Mouse (Mus musculus): ENCODE measurements around the gene Gsap.
"Not testable (repeated sequence)": the region's sequence is repeated elsewhere in the genome, so short reads cannot be mapped to it uniquely, and the experiment has no call there.

Gsap gene

DNA sequence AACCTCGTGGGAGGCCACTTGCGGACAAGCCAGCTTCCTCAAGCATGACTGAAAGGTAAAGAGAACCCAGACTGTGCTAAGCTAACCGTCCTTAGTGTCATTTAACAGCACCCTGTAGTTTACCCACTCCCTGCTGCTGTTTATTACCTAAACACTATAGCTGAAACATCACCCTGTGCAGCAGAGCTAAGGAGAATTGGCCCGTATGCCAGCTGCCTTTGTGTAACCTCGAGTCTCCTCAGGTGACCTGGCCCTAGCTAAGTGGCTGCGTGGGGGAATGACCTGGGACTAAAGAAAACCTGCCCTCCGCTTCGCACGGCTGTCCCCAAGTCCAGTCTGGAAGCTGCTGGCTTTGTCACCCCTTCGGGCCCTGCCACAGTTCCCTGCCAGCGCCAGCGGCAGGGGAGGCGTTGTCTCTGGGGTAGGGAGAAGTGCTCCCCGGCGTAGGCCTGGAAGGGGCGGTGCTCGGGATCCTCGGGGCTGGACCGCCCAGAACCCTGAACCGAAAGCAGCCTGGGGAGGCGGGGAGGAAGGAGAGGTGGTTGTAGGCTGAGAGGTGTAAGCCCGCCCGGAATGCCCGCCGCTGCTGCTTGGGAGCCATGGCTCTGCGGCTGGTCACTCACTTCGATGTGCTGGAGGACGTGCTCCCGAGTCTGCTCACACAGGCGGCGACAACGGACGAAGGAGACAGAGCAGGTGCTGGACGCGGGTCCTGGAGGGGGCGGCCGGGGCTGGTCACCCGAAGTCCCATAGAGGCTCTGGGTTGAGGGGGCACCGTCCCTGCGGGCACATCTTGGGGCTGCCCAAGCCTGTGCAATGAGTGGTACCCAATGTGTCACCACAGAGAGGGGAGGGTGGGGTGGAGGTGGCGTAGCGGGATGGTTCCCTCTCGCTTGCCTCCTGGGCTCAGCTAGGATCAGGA, at the start of gene Gsap:
Gsap (plus strand) TSS at position 492 of the 922 bp plus-strand sequence.
- peak; percentile 77 for DNase-seq

DNA sequence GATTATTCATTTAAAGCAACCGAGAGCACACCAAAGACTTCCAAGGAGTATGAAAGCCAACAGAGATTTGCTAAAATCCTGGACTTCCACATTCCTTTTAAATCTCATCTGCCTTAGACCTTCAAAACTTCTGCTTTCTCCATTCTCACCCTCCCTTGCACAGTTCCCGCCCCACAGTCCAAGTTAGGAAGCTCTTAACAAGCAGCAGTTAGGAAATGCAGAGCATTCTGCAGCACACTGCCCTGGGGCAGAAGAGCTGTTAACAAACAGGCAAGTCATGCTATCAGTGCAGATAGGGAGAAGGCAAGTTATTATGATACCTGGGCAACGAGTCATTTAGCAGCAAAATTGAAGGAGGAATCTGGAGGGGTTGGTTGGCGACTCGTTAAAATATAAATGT, 49.5 kb upstream of the Gsap start:
- DNase-seq: no peak

DNA sequence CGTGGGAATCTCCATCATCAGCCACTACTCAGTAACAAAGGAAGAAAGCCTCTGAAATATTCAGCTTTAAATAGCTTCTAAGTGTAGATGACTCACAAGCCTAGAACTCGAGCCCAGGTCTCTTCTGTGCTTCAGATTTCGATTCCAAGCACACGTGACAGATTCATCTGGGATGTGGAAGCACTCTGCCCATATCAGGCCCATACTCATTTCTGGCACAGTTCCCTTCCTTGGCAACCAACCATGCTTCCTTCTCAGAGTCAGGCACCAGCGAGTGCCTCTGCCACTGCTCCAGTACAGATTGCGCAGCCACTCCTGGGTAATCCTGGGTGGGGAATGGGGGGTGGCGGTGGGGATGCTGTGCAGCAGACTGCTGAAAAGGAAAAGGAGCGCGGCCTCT, 46.5 kb upstream of the Gsap start:
- DNase-seq: peak; percentile 38

DNA sequence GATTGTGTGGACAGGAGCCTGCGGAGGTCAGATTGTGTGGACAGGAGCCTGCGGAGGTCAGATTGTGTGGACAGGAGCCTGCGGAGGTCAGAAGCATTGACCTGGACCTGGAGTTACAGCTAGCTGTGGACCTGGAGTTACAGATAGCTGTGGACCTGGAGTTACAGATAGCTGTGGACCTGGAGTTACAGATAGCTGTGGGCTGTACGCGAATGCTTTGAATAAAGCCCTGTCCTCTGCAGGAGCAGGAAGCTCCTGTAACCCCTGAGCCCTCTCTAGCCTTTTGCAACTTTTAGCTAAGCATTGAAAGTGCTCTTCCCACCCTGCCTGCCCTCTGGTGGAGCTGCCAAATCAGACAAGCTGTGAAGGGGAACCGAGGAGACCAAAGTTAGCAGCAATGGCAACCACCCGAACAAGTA, 44.9 kb upstream of the Gsap start:
- peak; percentile 20 for DNase-seq

DNA sequence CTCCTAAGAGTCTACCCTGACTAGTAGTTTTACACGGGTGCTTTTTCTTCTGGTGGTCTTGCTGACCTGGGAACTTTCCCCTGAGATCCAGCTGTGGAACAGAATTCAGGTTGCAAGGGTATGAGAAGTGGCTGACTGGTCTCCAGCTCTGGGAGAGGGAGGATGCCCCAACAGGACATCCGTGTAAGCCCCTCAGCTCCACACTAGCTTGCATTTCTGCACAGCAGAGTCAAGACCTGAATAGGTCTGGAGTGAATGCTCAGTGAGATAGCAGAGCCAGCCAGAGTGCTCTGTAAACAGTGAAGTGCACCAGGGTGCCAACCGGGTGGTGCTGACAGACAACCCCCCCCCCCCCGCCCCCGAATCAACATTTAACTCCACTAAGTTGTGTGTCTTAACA, 44.4 kb upstream of the Gsap start:
- no peak for DNase-seq

DNA sequence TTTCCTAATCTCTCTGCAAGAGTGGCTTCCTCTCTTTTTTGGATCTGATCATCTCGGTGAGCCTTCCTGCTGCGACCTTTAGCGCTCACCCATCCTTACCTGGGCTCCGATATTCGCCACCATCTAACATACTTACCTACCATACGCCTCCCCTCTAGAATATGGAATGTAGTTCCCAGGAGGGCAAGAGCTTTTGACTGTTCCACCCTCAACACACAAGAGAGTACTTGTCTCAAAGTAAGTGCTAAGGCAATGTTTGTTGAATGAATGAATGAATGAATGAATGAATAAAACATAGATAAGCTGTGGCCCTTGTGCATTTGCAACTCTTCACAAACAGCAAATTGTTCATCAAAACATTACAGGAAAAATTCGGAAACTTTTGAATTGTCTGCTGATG, 43.0 kb upstream of the Gsap start:
- DNase-seq: no peak

DNA sequence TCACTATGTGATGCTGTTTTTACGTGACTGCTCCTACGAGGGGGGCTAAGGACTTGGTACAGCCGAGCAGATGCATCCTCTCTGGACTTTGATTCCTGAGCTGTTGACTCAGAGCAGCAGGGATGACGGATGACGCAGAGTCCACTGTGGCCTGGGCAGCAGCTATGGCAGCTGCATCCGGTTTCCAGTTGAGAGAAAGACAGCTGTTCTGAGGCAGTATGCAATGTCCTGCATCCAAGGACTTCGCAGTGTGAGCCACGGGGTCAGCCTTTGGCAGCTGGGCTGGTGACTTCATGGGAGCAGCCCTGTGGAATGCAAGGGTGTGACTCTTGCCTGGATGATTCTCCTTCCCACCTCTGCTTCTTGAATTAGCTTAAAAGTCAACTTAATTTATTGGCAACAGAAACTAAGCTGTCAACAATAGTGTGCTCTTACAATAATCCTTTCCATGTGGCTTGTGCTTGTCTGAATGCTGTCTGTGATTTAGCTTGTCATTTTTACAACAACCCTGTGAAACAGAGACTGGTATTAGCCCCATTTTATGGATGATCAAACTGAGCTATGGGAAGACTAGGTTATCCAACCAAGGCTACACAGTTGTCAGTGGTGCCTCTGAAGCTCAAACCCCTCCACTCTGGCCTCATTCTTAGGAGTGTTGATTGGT, 41.4 kb upstream of the Gsap start:
- peak; percentile 52 for DNase-seq

DNA sequence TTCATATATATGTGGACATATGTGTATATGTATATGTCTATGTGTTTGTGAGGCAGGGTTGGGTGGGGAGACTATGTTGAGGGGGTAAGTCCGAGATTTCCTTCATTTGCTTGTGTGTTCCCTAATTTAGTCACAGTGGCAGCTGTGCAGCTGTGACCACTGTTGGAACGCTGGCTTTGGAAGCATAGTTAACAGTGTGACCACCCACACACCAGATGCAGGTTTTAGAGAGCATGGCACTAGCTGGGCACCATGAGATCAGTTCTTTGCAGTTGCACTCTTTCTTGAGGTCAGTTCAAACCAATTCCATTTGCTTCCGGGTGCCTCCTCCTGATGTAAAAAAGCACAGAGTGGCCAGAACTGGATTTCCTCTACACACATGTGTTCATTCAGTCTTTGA, 37.7 kb upstream of the Gsap start:
- DNase-seq: no peak

DNA sequence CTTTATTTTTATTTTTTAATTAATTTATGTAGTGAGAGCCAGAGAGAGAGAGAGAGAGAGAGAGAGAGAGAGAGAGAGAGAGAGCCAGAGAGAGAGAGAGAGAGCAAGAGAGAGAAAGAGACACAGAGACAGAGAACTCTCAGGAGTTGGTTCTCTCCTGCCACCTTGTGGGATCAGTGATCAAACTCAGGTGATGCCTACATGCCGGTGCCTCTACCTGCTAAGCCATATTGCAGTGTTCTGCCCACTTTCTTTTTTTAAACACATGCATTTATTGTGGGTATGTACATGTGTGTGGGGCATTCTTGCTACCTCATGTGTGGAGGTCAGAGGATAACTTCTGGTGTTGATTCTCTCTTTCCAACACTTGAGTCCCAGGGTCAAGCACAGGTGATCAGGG, 32.4 kb upstream of the Gsap start:
- no peak for DNase-seq

DNA sequence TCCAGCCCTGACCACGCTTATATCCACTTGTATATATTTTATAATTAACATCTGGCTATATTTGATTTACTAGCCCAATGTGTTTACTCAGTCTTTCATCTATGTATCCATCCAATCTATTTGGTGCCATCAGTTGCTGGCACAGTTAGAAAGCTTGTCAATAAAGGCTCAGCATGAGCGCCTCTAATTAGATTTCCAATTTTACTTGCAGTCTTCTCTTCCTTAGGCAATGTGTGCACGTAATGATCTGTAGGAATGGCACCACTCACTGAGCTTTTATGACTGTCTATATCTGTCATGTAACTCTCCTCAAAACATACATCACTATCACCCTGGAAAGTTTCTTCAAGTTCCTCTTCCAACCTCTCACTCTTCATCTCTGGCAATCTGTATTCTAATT, 29.3 kb upstream of the Gsap start:
- no peak for DNase-seq

DNA sequence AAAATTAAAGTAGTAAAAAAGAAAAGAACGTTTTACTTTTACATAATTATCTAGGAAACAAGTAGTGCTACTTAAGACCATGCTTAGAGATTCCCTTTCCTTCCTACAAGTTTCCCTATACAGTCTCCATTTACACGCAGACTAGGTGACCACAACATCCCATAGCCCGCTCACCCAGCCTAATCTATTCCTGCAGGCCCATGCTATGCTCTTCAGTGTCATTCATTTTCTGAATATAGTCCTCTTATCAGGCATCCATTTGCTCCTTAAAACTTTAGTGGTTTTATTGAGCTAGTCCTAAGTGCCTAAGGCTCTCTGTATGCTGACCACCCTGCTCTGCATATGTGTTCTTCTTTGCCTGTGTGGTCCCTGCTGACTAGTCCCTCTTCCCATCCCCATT, 26.5 kb upstream of the Gsap start:
- no peak for DNase-seq

DNA sequence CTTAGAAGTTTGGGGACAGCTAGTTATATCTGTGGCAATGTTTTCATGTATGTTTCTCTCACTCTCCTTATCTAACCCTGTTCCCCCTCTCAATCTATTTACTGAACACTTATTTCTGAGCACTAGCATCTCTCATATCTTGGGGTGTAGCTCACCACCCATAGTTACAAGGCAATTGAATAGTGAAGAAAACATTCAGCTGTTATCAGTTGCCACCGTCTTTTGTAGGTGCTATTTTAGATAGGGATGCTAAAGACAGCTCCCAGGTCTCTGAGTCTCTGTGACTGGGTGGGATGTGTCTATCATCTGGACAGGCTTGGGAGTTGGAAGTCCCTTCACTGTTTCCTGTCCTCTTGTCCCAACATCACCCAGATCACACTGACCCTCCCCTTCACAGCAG, 25.3 kb upstream of the Gsap start:
- no peak for DNase-seq

DNA sequence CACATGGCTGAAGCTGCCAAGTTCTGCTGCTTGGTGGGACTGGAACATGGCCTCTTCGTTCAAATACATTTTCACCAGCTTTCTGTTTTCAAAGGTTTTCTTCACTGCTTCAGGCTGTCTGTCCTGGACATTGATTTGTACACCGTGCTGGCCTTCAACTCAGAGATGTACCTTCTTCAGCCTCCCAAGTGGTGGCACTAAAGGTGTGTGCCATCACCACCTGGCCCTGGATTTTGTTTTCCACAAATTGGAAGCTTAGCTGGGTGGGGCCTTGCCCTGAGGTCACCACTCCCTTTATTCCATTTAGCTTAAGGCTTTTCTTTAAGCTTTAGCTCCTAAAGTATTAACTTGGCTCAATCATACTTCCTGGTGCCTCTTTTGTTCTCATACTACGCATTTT, 22.6 kb upstream of the Gsap start:
- DNase-seq: no peak

DNA sequence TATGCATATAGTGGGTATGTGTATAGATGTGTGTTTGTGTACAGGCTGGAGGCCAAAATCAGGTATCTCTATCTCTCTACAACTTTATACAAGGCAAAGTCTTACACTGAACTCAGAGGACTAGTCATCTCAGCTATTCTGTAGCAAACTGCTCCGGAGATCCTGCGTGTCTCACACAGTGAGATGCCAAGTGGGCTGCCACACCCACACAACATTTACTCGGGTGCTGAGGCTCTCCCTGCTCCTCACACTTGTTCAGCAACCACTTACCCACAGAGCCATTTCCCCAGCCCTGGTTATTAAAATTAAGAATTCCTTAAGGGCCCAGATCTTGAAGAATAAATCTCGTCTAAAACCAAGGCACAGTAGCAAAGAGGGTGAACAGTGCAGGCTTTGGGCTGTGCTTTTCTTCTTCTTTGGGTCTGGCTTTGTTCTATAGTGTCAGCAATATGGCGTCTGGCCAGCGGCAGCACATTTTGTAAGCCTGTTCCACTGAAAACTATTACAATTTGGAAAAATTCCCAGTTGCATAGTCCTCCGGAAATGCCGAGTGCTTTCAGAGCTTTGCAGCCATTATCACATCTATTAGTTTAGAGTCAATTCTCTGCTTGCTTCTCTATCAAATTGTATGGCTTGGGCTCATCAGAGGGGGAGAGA, 17.2 kb upstream of the Gsap start:
- DNase-seq: no peak

DNA sequence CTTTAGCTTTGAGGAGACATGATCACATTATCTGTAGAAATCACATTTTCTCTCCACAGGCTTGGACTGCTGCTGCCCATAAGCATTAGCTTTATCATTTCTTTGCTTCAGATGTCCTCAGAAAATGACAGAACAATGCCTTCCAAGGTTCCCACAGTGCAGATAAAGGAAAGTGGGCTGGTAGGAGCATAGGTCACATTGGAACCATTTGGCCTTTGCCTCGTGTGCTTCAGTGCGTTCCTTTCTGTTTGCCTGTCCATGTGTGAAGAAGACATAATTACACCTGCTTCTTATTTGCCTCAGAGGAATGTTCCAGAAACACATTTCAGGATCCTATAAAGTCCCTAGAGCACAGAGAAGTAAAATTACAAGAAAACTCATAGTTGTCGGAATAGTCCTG, 16.7 kb upstream of the Gsap start:
- DNase-seq: peak; percentile 49

DNA sequence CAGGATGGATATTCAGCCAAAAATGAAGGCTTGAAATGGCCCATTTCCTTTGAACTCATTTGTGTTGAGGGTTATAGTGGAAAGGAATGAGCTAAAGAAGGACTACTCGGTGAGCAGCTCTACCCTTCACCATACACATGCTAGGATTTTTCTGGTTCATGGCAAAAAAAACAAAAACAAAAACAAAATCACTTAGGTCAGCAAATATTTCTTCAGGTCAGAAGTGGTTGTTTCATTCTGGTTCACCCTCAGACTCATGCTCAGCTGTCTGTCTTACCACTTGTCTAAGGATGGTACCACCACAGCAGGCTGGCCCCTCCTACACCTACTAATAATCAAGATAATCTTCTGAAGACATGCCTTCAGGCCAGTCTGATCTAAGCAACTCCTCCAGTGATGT, 16.2 kb upstream of the Gsap start:
- no peak for DNase-seq

DNA sequence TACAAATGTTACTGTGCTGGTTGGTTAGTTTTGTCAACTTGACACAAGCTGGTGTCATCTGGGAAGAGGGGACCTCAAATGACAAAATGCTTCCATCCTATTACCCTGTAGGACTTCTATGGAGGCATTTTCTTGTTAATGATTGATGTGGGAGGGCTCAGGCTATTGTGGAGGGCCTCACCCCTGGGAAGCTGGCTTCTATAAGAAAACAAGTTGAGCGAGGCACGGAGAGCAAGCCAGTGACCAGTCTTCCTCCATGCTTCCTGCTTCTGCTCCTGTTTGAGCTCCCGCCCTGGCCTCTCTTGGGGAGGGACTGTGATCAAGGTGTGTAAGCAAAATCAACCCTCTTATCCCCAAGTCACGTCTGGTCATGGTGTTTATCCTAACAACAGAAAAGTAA, 15.6 kb upstream of the Gsap start:
- no peak for DNase-seq

DNA sequence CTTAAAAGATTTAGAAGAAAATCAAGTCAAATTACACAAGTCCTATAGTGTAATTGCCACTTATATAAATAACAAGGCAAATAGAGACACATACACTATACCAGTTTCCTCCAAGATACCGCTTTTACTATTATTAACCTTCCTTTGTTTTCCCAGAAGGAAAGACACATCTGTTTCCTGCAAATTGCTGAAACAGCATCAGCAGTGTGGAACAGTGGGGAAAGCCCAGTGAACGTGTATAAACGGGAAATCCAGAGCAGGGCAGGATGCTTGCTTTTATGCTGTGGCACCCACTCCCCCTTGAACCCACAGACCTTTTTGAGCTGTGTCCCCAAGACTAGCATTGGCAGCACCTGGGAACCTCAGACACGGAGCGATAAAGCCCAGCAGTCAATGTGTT, 15.2 kb upstream of the Gsap start:
- no peak for DNase-seq

DNA sequence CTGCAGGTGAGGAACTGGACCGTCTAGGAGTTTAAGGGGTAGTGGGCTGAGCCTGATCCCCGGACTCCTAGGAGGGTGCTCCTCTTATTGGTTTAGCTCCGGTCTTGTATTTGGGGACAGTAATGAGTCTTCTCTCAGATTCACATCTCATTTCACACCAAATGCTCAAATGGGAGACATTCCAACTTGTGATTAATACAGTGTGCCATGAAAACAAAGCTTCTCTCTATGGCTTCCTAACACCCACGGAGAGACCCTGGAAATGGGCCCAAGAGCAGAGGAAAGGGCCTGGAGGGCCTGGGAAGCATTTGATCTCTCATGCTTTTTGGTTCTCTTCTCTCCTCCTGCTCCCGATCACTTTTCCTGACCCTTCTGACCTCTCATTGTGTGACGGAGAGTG, 14.7 kb upstream of the Gsap start:
- no peak for DNase-seq

DNA sequence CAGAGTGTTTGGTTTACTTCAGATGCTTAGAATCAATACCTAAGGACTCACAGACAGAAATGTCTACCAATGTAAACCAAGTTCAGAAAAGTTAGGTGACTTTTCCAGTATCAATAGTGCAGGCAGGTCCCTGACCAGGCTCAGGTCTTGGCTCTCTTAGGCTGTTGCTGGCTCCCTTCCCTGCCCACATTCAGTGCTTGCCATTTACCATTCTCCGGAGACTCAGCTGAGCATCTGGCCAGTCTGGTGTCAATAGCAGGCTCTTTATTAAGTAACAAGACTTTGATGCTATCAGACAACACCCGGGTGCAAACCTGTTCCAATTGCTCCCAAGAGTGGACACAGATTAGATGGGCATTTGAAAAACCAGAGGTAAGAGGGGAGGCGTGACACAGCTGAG, 13.7 kb upstream of the Gsap start:
- DNase-seq: no peak

DNA sequence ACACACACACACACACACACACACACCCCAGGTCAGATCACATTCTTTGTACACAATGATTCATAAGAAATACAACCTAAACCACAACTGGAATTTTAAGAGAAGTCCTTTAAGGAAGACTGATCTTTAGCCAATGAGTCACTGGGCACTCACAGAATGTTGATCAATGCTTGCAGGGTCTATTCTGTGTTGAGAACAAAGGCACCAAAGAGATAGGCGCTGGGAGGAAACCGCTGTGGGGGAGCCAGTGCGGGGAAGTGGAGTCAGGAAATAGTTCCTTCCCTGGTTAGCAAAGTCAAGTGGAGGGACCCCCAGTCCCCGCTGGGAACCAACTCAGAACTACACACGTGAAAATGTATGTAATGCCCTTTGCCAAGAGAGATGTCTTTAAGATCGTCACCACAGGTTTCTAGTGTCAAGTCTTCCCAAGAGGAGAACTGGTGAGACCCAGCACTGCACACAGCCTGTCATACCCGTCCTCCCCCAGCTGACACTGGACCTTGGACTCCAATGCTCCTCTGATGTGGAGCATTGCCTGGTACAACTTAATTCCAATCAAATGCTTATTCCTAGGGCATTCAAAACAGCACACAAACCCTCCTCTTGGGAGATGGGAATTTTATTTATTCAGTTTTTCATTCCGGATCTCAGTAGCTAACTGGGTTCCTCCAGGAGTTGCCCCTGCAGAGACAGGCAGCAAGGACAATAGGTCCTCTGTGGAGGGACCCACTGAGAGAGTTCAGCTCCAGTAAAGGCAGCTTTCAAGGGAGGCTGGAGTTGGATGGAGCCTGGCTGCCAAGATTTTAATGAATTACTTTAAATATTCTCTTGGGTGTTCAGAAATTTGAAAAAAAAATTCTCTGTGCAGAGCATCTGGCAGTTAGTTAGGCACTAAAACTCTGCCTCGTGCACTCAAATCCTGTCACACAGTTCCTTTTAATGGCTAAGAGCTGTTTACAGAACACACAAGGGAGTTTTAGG, 10.6 kb upstream of the Gsap start:
- peak; percentile 58 for DNase-seq

DNA sequence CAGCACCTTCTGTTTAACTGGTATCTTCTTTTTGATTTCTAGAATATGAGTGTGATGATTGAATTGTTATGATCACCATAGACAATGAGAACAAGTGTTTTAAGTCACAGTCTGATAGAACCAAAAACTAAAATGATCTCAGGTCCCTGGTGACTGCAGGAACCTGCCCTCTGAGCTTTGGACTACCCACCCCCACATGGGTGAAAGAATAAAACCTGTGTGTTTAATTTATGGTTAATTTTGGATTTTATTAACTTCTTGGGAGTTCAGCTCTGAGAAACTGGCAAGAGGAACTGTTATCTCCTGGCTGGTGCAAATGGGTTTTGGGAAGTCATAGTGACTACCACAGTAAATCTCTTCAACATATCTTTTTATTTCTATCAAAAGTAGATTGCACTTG, 6.6 kb upstream of the Gsap start:
- no peak for DNase-seq

DNA sequence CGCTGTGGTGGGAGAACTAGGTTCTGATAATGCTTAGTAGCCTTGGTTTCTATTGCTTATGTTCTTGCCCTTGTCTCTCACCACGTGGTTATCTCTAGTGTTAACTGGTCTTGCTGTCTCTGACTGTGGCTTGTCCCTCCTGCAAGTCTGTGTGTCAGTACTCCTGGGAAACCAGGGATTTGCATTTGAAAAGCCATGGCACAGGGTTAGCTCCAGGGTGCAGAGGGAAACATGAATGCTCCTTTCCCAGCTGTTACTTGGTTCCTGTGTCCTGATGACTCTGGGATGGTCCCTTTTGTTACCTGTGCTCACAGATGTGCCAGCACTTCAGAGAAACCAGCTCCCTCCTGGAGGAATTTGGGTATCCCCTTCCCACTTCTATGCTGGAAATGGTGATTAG, 3.0 kb upstream of the Gsap start:
- DNase-seq: not testable (repeated sequence)
